In genomic region chr7:139437471-139437870, GRCm38 (mm10) we compare ENCODE assay signal across 15 mouse cellular contexts.
"Had no signal": no experiment of that assay in that cellular context is flagged by ENCODE, and none has a peak within 500 bp of the region (broad histone marks: within the 10 kb centered on the region; RNA-seq: fewer than 3 reads in every experiment).

No protein-coding gene starts in this region.

- H3K4me3 ChIP-seq: layer of hippocampus, adult 2 months; limb, embryonic 12.5 days; liver, embryonic 13.5 days; lung, embryonic 15.5 days; midbrain, embryonic 13.5 days; stomach, embryonic 15.5 days had no signal

- H3K4me2 ChIP-seq: limb, embryonic 12.5 days; liver, embryonic 13.5 days; lung, embryonic 15.5 days; midbrain, embryonic 13.5 days; stomach, embryonic 15.5 days had no signal

- DNase-seq: kidney, postnatal 10 days; kidney, postnatal 4 days; liver; liver, embryonic 13.5 days; liver, postnatal 0 days; lung, postnatal 14 days; right cerebral cortex, postnatal 14 days; thymus, adult 2 months; thymus, postnatal 25 days had no signal

- H3K9me3 ChIP-seq: limb, embryonic 12.5 days; liver, embryonic 13.5 days; lung, embryonic 15.5 days; midbrain, embryonic 13.5 days; stomach, embryonic 15.5 days had no signal

- H3K27ac ChIP-seq: layer of hippocampus, adult 2 months; limb, embryonic 12.5 days; liver, embryonic 13.5 days; lung, embryonic 15.5 days; macrophage; midbrain, embryonic 13.5 days; stomach, embryonic 15.5 days had no signal

- ATAC-seq: liver, postnatal 0 days; midbrain, embryonic 13.5 days had no signal

- H3K27me3 ChIP-seq: limb, embryonic 12.5 days; liver, embryonic 13.5 days; lung, embryonic 15.5 days; midbrain, embryonic 13.5 days; stomach, embryonic 15.5 days had no signal

- H3K9ac ChIP-seq: limb, embryonic 12.5 days; liver, embryonic 13.5 days; liver, postnatal 0 days; lung, embryonic 15.5 days; midbrain, embryonic 13.5 days; stomach, embryonic 15.5 days had no signal

- H3K36me3 ChIP-seq: limb, embryonic 12.5 days; liver, embryonic 13.5 days; lung, embryonic 15.5 days; midbrain, embryonic 13.5 days; stomach, embryonic 15.5 days had no signal
